Mouse (Mus musculus) lung, postnatal 10 days (tissue): ENCODE measurements around the gene Atp2b1.

Experiments used
- DNase-seq: peaks from one replicate; pipeline ENCODE4 v3.0.0; 2021

Atp2b1 gene

DNA sequence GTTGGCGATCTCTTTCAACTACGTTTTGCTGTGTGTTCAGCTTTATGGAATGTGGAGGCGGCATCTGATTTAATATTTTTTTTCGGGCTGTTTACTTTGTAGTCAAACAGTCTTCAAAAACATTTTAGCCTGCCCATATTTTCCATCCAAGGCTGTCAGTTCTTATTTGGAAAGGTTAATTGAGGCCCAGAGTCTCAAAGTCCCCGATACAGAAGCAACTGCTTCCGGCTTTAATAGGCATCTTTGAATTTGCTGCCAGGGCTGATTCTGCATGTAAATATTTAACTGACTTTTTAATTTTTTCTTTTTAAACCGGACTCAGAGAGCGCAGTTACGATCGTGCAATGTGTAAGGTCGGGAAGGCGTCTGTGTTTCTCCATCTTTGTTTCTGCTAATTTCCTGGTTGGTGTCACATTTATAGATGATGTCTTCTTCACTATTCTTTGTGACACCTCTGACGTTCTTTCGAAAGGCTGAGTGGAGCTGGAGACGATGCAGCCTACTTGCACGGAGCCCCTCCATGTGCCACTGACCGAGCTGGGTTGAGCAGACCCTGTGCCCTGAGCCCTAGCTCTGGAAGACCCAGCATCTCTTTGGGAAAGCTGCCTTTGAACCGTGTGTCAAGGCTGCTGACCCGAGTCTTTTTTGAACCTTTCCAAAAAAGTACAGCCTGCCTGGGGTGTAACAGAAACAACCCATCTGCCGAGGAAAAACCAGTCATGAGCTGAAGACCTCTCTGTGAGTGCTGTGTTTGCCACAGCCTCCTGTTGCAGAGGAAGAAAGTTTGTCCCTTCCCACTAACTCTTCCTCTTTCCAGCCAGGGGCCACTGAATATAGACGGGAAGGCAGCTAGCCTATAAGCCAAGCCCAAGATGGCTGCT, 123.2 kb downstream of the Atp2b1 start:
- DNase-seq, result peak; percentile 71

DNA sequence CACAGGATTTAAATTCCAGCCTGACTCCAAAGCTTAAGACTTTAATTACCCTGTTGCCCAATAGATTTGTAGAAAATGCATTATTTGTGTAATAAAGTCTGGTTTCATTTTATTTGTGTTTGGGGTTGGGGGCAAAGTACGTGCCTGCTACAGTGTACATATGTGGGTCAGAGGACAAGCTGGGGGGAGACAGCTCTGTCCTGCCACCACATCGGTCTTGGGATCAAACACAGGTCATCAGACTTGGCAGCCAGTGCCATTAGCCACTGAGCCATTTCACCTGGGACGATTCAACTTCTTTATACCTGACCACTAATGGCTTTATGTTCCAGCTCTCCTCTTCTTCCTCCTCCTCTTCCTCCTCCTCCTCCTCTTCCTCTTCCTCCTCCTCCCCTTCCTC, 124.7 kb downstream of the Atp2b1 start:
- DNase-seq, result no peak

DNA sequence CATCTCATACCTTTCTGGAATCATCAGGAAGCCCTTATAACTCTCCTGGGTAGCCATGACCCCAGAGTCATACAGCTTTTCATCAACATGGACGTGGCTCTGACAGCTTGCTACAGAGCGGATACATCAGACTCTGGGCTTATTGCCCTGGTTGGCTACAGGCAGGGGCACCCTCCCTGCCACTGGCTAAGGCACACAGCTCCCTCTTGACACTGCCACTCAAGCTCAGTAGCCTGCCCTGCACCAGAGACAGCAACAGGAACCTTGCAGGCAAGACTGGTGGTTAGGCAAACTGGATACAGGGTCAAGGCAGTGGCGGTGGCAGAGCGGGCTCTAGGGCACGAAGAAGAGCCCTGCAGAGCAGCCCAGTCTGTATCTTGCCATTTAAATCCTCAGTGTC, 126.0 kb downstream of the Atp2b1 start:
- DNase-seq, result no peak

DNA sequence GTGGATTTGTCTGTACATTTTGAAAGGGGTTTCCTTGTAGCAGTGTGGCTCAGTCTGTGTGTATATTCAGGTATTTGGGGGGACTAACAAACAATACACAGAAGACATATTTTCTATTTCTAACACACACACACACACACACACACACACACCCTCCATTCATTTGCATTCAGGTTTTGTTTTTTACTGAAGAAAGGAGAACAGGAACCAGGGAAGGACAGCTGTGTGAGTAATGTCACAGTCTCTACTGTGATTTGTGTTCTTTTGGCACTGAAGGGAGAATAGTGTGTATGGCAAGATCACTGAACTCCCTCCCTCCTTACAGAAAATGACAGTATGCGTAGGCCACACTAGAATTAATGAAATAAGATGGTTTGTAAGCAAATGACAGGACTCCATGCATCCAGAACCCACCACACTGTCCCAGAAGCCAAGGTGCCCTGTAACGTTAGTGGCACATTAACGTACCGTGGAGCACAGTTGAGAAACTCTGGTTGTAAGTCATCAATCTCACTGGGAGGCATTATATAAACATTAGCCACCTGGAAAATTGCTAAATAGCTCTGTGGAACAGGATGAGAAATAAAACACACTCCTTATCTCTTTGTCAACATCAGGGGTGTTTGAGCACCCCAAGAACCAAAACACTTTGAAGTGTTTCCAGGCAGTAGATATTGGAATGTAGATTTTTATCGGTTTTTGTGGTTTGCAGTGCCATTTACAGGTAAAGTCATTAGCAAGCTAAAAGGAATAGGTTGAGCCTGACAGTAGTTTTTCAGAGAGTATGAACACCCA, 132.7 kb downstream of the Atp2b1 start:
- DNase-seq, result no peak

DNA sequence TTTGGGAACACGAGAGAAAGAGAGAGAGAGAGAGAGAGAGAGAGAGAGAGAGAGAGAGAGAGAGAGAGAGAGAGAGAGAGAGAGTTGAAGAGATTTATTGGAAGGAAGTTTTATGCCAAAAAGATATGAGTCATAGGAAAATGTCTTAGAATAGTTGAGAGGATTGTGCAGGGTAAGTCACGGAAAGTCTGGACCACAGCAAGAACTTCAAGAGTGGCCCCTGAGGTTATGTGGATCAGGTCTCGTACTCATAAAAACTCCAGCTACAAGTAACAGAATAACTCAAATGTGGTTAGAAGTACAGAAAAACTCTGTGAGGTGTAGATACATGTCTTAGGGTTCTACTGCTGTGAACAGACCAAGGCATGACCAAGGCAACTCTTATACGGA, 133.3 kb downstream of the Atp2b1 start:
- DNase-seq, result no peak

DNA sequence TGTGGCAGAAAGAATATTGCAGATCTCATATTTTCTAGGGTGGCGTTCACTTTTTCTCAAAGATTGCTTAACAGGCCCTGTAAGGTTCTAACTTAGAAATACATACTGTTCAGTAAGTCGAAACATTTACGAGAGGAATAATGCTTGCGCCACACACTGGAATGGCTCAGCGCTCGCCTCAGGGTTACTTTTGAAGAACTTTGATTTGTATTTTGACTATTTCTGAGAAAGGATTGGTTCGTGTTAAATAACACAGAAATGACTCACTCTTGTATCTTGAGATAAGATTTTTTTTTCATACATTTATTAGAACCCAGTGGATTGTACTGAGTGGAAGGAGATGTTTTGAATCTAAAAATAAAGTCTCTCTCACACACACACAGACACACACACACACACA, 135.9 kb downstream of the Atp2b1 start:
- DNase-seq, result no peak

DNA sequence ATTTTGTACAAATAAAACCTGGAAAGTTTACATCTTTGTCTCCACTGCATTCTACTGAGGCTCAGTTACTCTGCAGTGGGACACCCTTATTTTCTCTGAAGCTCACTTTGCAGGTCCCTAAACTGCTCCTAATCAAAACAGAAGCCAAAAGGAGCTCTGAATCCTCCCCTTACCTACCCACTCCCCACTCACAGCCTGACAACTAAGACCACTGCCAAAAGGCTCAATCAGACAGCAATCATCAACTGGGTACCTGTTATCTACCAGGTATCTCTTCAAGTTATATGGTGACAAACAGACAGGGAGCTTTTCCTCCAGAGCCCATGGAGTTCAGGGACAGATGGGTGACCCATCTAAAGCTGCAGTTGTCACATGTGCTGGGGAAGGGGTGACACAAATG, 138.9 kb downstream of the Atp2b1 start:
- no peak for DNase-seq

DNA sequence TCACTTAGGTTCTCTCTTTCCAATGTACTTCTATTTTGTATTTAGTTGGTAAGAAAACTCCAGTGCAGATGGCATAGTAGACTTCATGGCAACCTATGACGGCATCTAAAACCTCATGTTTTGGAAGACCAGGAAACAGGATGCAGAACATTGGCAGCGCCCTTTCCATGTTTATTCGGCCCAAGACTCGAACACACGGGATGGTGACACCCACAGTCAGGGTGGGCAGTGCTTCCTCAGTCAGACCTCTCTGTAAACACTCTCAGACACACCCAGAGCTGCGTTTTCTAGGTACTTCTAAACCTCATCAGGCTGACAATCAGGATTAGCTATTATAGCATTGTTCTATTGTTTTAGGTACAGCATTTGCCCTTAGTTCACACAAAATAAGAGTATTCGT, 146.4 kb downstream of the Atp2b1 start:
- DNase-seq, result peak; percentile 49

DNA sequence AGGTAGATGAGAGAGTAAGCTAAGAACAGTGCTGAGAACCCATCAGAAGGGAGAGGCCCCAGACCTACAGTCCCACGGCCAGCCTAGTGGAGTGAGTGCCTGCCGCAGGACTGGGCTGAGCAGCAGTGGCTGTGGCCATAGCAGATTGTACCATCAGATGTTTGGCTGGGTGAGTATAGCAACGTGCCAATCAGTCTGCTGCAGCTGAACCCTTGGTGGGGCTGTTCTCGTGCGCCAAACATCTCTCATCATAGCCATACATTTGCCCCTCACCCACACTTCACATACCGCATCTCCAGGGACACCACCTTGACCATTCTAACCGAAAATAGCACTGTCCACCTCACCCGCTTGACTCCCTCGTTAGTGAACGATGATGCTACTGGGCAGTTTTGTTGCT, 147.2 kb downstream of the Atp2b1 start:
- no peak for DNase-seq

DNA sequence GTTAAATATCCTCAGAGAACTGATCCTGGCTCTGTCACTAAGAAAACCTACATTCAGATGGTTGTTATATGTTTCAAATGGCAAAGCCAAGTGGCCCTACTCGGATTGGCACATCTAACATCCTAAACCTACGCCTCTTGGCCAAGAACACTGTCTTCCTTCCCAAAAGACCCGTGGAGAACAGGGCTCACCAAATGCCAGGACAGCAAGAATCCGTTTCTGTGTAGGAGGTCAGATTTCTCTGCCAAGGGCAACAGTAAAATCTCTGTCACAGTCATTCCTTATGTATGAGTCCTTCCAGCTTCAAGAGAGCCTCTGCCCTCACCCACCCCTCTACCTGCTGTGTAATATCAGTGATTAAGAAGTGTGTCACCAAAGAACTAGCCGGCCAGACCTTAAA, 148.3 kb downstream of the Atp2b1 start:
- DNase-seq, result no peak
